Mouse (Mus musculus) myocyte (in vitro differentiated cells): Measurements from ENCODE around the gene Gm20388. TPM values are rescaled to one million over a fixed set of nuclear protein-coding genes. Genes with fewer than 3 reads are reported as not detected.

Source experiments
- H3K27me3 ChIP-seq: one replicate; pipeline ENCODE4 v1.6.1; 2011; ENCODE audit not compliant: control insufficient read depth, insufficient read depth, insufficient read length
- H3K36me3 ChIP-seq: one replicate; pipeline ENCODE4 v1.6.1; 2011; ENCODE audit not compliant: control insufficient read depth, insufficient read depth
- H3K4me2 ChIP-seq: one replicate; pipeline ENCODE4 v1.6.1; 2011; ENCODE audit warnings: low read depth, control low read depth
- H3K4me3 ChIP-seq: one replicate; pipeline ENCODE4 v1.5.1; 2011; ENCODE audit warnings: mild to moderate bottlenecking, control low read depth, moderate library complexity
- H3K79me2 ChIP-seq: one replicate; pipeline ENCODE4 v1.6.1; 2011; ENCODE audit not compliant: control insufficient read depth, insufficient read depth
- H3ac ChIP-seq: one replicate; pipeline ENCODE4 v1.6.1; 2011; ENCODE audit not compliant: control insufficient read depth, insufficient read length
- CEBPB ChIP-seq: IDR thresholded peaks from 2 replicates; pipeline ENCODE4 v1.6.1; 2011; ENCODE audit warnings: mild to moderate bottlenecking, moderate library complexity; ENCODE audit not compliant: poor library complexity, insufficient read depth, severe bottlenecking
- E2F4 ChIP-seq: IDR thresholded peaks from one replicate; pipeline ENCODE4 v1.6.1; 2011; ENCODE audit warnings: mild to moderate bottlenecking, control low read depth, moderate library complexity; ENCODE audit not compliant: insufficient read depth
- MAX ChIP-seq: IDR thresholded peaks from one replicate; pipeline ENCODE4 v1.6.1; 2011; ENCODE audit warnings: low read depth, mild to moderate bottlenecking, control low read depth
- MYOD1 ChIP-seq, 3 experiments: IDR thresholded peaks; one replicate each; pipeline ENCODE4 v1.6.1; 2011; ENCODE audit warnings: control low read depth in 2 of 3, low read depth in 2 of 3, mild to moderate bottlenecking in 2 of 3, moderate library complexity in 1 of 3; ENCODE audit not compliant: insufficient read length in 2 of 3, control insufficient read depth in 1 of 3
- MYOG ChIP-seq, 3 experiments: IDR thresholded peaks; one replicate each; pipeline ENCODE4 v1.6.1; 2011; ENCODE audit warnings: control low read depth in 2 of 3, low read depth in 2 of 3, mild to moderate bottlenecking in 2 of 3; ENCODE audit not compliant: insufficient read length in 2 of 3, control insufficient read depth in 1 of 3, insufficient read depth in 1 of 3
- POLR2A ChIP-seq: IDR thresholded peaks from one replicate; pipeline ENCODE4 v1.6.1; 2011; ENCODE audit warnings: low read depth, mild to moderate bottlenecking, control low read depth, moderate library complexity; ENCODE audit not compliant: insufficient read length
- POLR2AphosphoS2 ChIP-seq: IDR thresholded peaks from one replicate; pipeline ENCODE4 v1.6.1; 2011; ENCODE audit warnings: low read depth, control low read depth; ENCODE audit not compliant: insufficient read length
- REST ChIP-seq: IDR thresholded peaks from one replicate; pipeline ENCODE4 v1.6.1; 2011; ENCODE audit warnings: mild to moderate bottlenecking, control low read depth, moderate library complexity; ENCODE audit not compliant: insufficient read depth, insufficient read length
- SRF ChIP-seq: IDR thresholded peaks from one replicate; pipeline ENCODE4 v1.6.1; 2011; ENCODE audit warnings: low read depth; ENCODE audit not compliant: control insufficient read depth, insufficient read length
- TCF12 ChIP-seq: IDR thresholded peaks from one replicate; pipeline ENCODE4 v1.6.1; 2011; ENCODE audit warnings: mild to moderate bottlenecking, control low read depth; ENCODE audit not compliant: poor library complexity, insufficient read depth, severe bottlenecking
- TCF3 ChIP-seq: IDR thresholded peaks from one replicate; pipeline ENCODE4 v1.6.1; 2011; ENCODE audit warnings: low read depth, control low read depth; ENCODE audit not compliant: insufficient read length
- USF1 ChIP-seq: IDR thresholded peaks from one replicate; pipeline ENCODE4 v1.6.1; 2011; ENCODE audit warnings: low read depth, mild to moderate bottlenecking, control low read depth, moderate library complexity
- polyA plus RNA-seq: library from polyadenylated mRNA; unstranded; fragments of >200 nt; fragmentation: generic; extraction: Trizol; gene quantifications from one replicate; pipeline ENCODE4 v1.2.1, GENCODE M21; 2012; ENCODE audit warnings: missing spikeins

Gm20388 gene
- polyA plus RNA-seq, 1 experiment = 15.3 TPM

GRCm38 (mm10) chr8:120557170-120557965, 646.7 kb downstream of the Gm20388 start:
- Histone ChIP-seq H3K27me3 (no peaks in the 10 kb centered on the region), H3K4me2 (no peak overlapping the region), H3ac (no peak overlapping the region), H3K79me2 (peaks cover 19% of the 10 kb centered on the region), H3K4me3 (no peak overlapping the region), H3K36me3 (no peaks in the 10 kb centered on the region)
- TF ChIP-seq USF1 (no peak), REST (no peak), MAX (no peak), POLR2AphosphoS2 (no peak), MYOD1 (IDR thresholded peaks at IDR 0.05; ENCODE audit: control insufficient read depth in 1 of 3, insufficient read length in 2 of 3, low read depth in 2 of 3) (no peak), CEBPB (no peak), MYOG (IDR thresholded peaks at IDR 0.05; ENCODE audit: control insufficient read depth in 1 of 3, insufficient read depth in 1 of 3, insufficient read length in 2 of 3, low read depth in 2 of 3) (no peak), TCF12 (no peak), TCF3 (no peak)

- Histone ChIP-seq H3K4me3 (no peak overlapping the region), H3K27me3 (no peaks in the 10 kb centered on the region), H3K36me3 (no peaks in the 10 kb centered on the region), H3ac (no peak overlapping the region), H3K4me2 (no peak overlapping the region), H3K79me2 (peaks cover 12% of the 10 kb centered on the region)
- TF ChIP-seq USF1 (no peak), POLR2AphosphoS2 (no peak), TCF12 (no peak)
These were observed 647.5 kb downstream of the Gm20388 start for GRCm38 (mm10) chr8:120558162-120558561.

GRCm38 (mm10) chr8:120559654-120560053, 649.0 kb downstream of the Gm20388 start:
- peaks cover 12% of the 10 kb centered on the region for H3K79me2 ChIP-seq
- H3ac ChIP-seq = no peak overlapping the region
- H3K27me3 ChIP-seq = no peaks in the 10 kb centered on the region
- H3K36me3 ChIP-seq = no peaks in the 10 kb centered on the region
- H3K4me3 ChIP-seq = no peak overlapping the region
- H3K4me2 ChIP-seq = no peak overlapping the region
- TF ChIP-seq MYOD1 (IDR thresholded peaks at IDR 0.05; ENCODE audit: control insufficient read depth in 1 of 3, insufficient read length in 2 of 3, low read depth in 2 of 3) = no peak
- TF ChIP-seq TCF3 = no peak
- no peak for TF ChIP-seq USF1
- TF ChIP-seq POLR2AphosphoS2 = no peak
- no peak for TF ChIP-seq CEBPB
- TF ChIP-seq SRF = no peak
- no peak for TF ChIP-seq MAX
- TF ChIP-seq MYOG (IDR thresholded peaks at IDR 0.05; ENCODE audit: control insufficient read depth in 1 of 3, insufficient read depth in 1 of 3, insufficient read length in 2 of 3, low read depth in 2 of 3) = no peak
- TF ChIP-seq POLR2A = no peak
- TF ChIP-seq E2F4 = no peak
- TF ChIP-seq TCF12 = no peak
- no peak for TF ChIP-seq REST

GRCm38 (mm10) chr8:120560535-120560934, 649.9 kb downstream of the Gm20388 start:
- Histone ChIP-seq H3K4me2 (no peak overlapping the region), H3K36me3 (no peaks in the 10 kb centered on the region), H3K79me2 (peaks cover 12% of the 10 kb centered on the region), H3ac (no peak overlapping the region), H3K27me3 (no peaks in the 10 kb centered on the region), H3K4me3 (no peak overlapping the region)
- TF ChIP-seq TCF12 (no peak), MYOG (IDR thresholded peaks at IDR 0.05; ENCODE audit: control insufficient read depth in 1 of 3, insufficient read depth in 1 of 3, insufficient read length in 2 of 3, low read depth in 2 of 3) (no peak), USF1 (no peak), TCF3 (no peak), E2F4 (no peak), MAX (no peak)

GRCm38 (mm10) chr8:120561539-120562435, 651.1 kb downstream of the Gm20388 start:
- H3K4me2 ChIP-seq = no peak overlapping the region
- no peaks in the 10 kb centered on the region for H3K36me3 ChIP-seq
- H3K27me3 ChIP-seq = no peaks in the 10 kb centered on the region
- TF ChIP-seq REST (no peak), TCF12 (no peak), POLR2A (no peak), USF1 (no peak), TCF3 (no peak), CEBPB (no peak), E2F4 (no peak), MYOG (IDR thresholded peaks at IDR 0.05; ENCODE audit: control insufficient read depth in 1 of 3, insufficient read depth in 1 of 3, insufficient read length in 2 of 3, low read depth in 2 of 3) (no peak), POLR2AphosphoS2 (no peak), MAX (no peak), SRF (no peak), MYOD1 (IDR thresholded peaks at IDR 0.05; ENCODE audit: control insufficient read depth in 1 of 3, insufficient read length in 2 of 3, low read depth in 2 of 3) (no peak)
- no peak overlapping the region for H3K4me3 ChIP-seq
- H3ac ChIP-seq = no peak overlapping the region
- peaks cover 11% of the 10 kb centered on the region for H3K79me2 ChIP-seq
